Mouse (Mus musculus): ENCODE data around the gene Dennd4b.

DNA sequence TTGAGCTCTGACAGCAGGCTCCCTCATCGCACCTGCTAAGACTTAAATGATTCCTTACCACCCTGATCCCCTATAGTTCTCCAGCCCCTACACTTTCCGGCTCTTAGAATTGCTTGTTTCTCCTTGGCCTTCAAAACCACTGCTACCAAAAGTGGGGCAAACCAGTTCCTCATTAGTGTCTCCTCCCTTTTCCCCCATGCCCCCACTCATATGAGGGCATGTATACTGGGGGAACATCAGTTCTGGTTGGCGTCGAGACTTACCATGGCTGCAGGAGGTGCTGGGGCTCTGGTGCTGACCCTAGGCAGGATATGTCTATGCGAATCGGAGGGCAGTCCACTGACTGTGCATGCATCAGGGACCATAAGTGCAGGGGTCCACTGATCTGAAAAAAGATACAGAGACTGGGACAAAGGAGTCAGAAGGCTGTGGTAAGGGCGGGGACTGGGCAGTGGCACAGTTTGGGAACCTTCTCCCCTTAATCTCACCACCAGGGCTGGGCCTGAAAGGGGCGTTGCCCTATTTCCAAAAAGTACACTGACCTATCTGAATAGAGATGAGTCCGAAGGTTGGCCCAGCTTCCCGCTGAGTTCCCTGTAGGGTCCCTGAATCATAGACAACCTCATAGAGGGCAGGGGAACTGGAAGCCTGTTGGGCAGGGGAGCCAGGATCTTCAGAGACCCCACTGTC lies 23.2 kb upstream of the Dennd4b start:
- no peak for TF ChIP-seq GATA1 (IDR thresholded peaks at IDR 0.05; ENCODE audit: borderline replicate concordance, low read length)
- TF ChIP-seq FLI1 (IDR thresholded peaks at IDR 0.05; ENCODE audit: low read length), result no peak
